Mouse (Mus musculus): ENCODE measurements at regions not wholly inside any gene's neighbourhood (a gene's known extent, or its start where the extent isn't known, plus 50 kb on each side); places are given as distances from the start of the nearest gene placed in this dataset.

DNA sequence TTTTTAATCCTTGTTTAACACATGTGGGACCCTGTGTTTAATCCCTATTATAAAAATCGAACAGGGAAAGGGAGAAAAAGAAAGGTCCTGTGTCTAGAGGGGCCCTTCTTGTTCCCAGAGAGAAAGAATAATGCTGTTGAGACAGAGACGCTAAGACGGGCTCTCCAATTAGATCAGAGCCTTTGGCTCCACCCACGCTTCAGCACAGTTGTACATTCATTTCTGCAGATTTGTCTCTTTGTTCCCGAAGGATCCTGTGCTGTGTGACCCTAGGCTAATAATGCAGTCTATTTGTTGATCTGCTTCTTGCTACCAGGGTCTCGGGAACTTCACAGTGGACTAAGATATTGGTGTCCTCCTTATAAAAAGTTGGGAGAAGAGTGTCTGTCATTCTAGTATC, 92.0 kb downstream of the Cdc5l start:
- DNase-seq = no peak
- intact Hi-C loops (cut with DNase I) = no loop called here

DNA sequence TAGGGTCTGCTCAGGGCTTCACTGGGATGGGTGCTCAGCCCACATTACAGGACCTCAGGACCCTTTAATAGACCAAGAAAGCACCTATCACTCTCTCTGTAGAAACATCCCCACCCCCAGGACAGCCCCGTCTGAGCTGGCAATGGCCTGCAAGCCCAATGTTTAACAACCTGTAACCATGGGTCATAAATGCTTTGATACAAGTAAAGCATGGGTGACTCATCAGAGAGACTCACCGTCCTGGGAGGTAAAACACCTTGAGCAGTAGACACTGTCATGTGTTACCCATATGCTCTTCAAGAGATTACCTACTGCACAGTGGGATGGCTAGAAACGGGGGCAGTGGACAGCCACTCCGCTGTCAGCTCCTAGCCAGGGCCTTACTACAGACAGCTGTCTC, 92.7 kb downstream of the Cdc5l start:
- intact Hi-C loops (cut with DNase I) = no loop called here
- DNase-seq = no peak

DNA sequence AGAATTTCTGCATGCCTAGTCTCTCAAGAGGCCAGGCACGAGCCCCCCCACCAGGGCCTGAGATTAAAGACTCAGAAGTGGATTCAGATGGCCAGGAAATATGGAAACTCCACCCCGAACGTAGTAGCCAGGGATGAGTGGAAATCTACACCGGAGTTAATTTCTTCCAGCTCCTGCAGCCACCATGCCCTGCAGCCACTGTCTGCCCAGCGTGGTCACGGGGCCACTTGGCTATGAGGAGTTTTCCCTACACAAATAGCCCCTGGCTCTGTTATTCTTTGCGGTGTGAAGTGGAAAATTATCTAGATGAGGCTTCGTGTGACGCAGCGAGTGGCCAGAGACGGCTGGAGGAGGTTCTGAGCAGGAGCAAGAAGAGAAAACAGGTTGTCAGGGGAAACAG, 94.3 kb downstream of the Cdc5l start:
- DNase-seq = no peak
- intact Hi-C loops (cut with DNase I) = no loop called here

DNA sequence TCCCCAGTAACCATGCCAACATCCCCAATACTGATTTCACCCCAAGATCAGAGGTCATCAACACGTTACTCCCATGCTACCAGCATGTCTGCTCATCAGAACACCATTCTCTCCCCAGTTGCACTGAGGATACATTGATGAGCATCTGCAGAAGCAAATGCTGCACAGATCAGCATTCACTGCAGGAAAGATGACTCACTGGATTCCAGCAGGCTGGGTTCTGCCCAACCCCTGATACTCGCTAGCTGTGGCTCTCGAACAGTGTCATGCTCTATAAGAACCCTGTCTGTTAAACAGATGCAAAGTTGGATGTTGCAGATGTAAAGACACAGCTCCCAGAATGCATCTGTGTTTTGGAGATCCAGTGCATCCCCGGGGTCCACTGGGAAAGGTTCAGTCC, 95.5 kb downstream of the Cdc5l start:
- intact Hi-C loops (cut with DNase I) = no loop called here
- DNase-seq = no peak

DNA sequence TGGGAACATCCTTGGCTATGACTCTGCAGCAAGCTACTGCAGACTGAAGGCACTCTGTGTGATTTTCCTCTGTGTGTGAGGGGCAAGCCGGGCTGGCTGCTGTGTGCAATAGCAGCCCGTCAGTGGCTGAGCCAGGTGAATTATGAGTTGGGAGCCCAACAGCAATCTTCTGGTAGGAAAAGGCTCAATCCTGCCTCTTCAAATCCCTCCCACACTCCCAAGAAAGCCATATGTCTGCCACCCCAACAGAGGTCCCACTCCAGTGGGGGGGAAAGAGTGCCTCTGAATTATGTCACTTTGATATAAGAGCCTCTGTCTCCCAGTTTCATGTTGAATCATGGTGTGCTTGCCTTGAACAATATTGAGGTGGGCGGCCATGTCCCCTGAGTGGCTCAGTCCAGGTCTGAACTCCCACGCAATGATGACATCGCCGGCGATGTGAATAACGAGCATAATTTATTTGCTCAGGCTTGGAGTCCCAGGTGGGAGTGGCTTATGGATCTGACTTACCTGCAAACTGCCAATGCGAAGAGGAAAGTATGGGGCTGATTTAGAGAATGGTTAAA, 97.9 kb downstream of the Cdc5l start:
- intact Hi-C loops (cut with DNase I) = no loop called here
- no peak for DNase-seq

DNA sequence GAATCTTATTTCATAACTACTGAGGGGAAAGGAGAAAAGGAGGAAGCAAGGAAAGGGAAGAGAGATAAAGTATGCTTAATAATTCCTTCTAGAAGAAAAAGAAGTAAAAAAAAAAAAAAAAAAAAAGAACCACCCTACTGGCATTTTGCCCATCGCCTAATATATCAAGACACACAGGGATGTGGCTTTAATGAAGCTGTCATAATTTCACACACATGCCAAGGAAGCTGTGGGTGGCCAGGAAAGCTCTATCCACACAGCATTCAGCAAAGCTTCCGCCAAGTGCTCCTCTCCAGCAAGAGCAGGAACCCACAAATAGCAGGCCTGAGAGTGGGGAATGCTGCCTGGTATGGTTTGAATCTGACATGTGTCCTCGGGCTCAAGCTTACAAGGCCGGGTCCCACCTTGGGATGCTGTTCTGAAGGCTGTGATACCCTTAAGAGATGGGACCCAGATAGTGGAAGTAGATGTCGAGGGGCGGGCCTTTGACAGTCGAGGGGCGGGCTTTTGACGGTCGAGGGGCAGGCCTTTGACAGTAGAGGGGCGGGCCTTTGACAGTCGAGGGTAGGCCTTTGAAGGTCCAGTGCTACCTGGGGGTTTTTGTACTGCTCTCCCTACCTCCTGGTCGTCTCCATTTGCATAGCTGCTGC, 98.7 kb downstream of the Cdc5l start:
- no peak for DNase-seq
- intact Hi-C loops (cut with DNase I) = no loop called here

DNA sequence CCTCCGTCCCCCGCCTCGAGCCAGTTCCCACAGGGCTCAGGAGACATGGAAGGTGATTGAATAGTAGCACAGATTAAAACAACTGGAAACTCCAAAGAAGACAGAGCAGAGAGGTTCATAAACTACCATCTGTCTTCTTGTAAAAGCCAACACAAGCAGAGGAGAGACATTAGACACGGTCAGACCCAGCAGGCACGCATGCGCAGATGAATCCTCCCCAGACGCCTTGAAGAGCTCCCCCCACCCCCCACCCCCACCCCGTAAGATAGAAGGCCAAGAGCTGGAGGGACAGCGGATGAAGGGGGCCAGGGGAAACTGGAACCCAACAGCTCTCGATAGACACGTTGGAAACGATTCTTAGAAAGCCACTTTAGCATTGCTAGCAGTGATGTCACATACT, 101.2 kb downstream of the Cdc5l start:
- intact Hi-C loops (cut with DNase I) = no loop called here
- DNase-seq = no peak

DNA sequence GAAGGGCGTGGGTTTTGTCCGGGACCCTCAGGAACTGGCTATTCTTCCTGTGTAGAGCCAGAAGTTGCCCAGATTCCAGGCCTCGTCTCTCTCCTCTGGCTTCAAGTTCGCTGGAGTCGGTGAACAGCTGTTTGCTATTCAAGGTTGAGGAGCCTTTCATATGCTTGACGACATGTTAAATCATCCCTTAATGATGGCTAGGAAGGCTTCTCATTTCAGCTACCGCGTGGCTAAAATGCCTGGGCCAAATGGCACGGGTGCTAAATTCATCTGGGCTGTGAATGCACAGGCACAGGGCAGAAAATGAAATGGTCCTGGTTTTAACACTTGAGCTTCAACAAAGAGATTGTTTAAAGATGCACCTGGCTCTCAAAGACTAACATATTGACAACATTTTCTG, 104.3 kb downstream of the Cdc5l start:
- no peak for DNase-seq
- intact Hi-C loops (cut with DNase I) = no loop called here

DNA sequence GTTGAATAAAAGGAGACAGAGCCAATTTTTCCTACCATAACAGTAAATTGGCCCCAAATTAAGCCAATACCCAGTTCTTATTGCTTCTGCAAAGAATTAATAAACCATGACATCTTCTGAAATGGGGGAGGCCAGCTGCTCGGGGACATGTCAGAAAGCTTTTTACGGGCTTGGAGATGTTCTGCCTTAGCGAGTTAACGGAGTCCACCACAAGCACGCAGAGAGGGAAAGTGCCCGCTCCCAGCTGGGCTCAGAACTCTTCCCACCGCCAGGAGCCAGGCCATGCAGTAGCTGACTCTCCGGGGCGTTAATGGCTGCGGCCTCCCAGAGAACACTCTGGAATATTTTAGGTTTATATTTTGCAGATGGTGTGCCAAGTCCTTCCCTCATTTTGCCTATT, 106.8 kb downstream of the Cdc5l start:
- intact Hi-C loops (cut with DNase I) = no loop called here

DNA sequence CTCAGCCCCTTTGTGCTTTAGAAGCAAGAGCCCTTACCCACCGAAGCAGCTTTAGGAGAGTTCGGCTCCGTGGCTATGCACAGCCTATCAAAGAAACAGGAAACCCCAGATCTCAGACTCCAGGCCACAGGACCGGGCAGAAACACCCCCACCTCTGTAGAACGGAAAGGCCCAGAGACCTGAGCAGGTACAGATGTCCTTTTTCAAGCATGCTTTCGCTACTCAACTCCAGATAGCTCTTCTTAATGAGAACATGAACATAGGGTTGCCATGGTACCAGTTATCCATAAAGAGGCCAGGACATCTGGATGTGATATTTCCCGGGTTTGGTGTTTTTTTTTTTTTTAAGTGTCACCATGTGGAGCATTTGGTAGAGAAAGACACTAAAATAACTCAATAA, 107.4 kb downstream of the Cdc5l start:
- DNase-seq = no peak
- intact Hi-C loops (cut with DNase I) = no loop called here

More for the DNA sequence above, 106.8 kb downstream of the Cdc5l start:
- no peak for DNase-seq

DNA sequence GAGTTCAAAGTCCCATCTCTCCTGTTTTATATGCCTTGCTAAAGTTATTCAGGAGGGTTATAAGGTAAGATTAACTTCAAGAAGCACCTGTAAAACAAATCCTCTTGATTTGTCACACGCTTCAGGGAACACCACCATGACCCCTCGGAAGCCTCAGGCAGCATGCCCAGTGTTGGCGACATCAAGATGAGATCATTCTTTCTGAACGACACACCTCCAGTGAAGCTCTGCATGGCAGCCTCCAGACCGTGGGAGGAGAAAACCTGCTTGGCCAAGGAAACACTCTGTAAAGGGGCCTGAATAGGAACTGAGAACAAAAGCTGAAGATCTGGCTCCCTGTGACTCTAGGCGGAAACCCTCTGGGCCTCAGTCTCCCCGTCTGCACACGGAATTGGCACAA, 110.7 kb downstream of the Cdc5l start:
- DNase-seq = no peak
- intact Hi-C loops (cut with DNase I) = no loop called here

DNA sequence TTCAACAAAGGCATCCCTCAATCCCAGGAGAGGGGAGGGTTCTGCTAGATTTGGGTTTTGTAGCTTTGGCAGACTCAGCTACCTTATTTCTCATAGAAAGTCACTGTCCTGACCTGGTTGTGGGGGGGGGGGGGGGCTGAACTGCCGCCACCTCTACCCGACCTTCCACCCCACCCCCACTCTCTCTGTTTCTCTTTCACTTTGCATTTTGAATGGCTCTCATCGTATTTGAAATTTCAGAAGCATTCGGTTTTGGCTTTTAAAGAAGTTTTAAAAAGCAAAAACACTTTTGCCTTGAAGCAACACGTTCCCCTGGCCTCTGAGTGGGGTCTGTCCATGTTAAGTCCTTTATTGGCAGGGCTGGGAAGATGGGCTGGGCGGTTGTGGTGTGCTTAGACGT, 113.5 kb downstream of the Cdc5l start:
- intact Hi-C loops (cut with DNase I) = no loop called here

DNA sequence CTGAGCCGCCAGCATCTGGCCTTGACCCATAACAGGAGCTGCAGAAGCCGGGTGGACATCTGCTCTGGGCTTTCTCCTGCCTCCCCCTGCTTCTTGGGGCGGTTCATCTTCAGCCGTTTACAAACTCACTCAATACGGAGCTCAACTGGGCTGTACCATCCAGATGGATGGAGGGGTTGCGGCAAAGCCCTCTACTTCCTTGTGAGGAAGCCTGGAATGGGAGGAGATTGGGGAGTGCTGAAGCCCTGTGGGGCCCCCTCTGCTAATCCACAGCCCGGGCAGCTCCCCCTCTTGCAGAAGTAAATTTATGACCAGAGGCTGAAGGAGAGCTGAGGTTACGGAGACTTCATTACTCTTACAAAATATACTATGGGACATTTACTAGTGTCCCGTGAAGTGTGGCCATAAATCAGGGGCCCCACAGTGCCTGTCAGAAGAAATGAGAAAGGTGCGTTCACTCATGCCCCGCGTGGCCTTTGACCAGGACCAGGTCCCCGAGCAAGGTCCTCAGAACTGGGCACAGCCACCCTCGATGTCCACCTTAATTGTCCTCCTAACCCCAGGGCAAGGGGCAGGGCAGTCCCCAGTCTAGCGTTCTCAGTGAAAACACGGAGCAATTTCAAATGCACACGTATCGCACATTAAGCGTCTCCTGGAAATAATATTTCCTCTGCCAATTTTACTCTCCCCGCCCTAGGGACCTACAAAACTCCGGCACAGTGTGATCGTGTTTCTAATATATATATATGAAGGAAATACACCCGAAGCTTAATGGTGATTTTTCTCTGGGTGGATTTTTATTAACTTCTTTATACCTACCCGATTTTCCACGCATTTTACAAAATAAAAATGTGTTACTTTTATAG, 115.1 kb downstream of the Cdc5l start:
- DNase-seq = no peak
- intact Hi-C loops (cut with DNase I) = no loop called here

More for the DNA sequence above, 113.5 kb downstream of the Cdc5l start:
- no peak for DNase-seq

DNA sequence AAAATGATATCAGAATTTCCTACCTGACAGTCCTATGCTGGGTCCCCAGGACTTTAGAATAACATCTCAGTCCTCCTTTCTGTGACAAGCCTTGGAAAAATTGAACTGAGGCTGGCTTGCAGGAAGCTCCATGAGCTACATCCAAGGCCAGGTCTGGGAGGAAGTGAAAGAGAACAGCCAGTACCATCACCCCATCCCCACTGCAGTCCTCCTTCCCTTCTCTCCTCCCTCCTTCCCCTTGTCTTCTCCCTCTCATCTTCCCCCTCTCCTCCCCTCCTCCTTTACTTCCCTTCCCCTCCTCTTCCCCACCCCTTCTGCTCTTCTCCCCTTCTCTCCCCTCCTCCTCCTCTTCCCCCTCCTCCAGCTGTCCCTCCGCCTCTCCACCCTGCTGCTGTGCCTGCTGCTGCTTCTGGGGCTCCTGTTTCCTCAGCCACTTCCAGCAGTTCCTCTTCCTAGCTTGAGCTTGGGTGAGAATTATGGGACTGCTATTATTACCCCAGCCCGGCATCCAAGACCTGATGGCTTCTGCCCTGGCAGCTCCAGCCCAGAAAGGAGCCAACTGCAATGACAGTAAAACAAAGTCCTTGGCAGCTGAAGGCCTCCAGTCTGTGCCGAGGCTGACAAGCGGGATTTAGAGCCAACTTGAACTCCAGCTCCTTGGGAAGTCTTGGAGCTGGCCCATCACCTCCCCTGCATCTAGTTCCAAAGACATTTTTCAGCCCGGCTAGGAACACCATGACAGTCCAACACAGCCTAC, 120.8 kb downstream of the Cdc5l start:
- DNase-seq = peak; percentile 60 to 61
- intact Hi-C loops (cut with DNase I) = no loop called here

DNA sequence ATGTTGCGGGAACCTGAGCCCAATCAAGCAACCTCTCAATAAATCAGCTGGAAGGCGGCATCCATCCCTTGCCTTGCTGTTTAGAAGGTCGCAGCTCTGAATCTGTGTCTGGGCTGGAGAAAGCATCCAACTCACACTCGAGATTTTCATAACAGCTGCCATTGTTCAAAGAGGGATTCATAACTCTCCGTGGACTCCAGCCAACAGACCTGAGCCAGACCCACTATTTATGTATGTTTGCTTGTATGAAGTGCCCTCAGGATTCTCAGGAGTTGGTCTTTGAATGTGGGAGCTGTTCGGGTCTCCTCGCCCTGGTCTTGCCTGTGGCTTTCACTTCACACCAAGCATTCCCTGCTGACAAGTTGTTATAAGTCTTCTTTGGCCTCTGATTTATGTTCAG, 127.0 kb downstream of the Cdc5l start:
- intact Hi-C loops (cut with DNase I) = no loop called here

DNA sequence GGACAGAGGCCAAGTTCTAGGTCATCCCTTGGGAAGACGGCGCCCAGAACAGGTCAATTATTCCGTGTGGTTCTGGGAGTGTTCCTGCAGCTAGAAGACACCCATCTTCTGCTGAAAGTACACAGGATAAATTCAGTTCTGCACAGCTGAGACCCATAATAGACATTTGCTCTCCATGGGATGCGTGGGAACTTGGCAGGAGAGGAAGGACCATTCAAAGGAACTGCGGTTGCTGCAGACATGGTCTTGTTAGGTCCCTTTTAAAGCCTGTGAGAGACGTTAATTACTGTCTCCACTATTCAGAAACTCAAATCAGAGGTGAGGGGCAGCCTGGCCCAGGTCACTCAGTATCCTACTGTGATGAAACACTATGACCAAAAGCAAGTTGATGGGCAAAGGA, 130.4 kb downstream of the Cdc5l start:
- DNase-seq = no peak

More for the DNA sequence above, 127.0 kb downstream of the Cdc5l start:
- DNase-seq = no peak

DNA sequence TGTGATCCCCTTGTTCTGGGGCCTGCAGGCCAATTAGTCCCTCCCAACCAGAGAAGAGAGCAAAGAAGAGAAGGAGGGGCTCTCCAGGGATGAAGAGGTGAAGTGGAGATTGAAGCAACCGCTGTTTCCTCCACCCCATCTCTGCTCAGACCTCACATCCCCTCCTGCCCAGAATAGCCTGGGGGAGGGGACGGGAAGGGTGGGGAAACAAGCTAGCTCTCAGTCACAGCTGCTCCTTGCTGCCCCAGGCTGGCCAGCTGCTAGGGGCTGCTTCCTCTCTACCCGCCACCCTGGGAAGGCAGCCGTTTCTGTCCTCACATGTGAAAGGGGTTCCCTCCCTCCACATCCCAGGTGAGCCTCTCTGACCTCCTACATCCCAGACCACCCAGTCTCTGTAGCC, 135.2 kb downstream of the Cdc5l start:
- no peak for DNase-seq
- intact Hi-C loops (cut with DNase I) = no loop called here

More for the DNA sequence above, 130.4 kb downstream of the Cdc5l start:
- intact Hi-C loops (cut with DNase I) = no loop called here

DNA sequence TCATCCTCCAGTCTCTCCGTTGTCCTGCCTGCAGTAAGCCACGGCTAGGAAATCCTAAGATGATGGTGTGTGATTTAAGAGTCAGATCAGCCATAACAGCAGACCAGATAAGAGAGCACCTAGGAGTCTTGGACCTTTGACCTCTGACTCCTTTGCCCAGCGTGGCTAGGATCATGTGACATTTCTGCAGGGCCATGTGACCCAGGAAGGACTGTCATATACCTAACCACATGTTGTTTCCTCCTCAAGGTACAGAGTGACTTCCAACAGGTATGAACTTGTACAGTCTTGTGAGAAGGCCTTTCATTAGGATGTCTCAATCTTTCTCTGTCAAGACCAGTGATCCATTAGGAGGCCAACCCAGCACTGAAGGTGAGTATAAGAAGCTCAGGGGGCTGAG, 135.7 kb downstream of the Cdc5l start:
- intact Hi-C loops (cut with DNase I) = no loop called here
- no peak for DNase-seq

DNA sequence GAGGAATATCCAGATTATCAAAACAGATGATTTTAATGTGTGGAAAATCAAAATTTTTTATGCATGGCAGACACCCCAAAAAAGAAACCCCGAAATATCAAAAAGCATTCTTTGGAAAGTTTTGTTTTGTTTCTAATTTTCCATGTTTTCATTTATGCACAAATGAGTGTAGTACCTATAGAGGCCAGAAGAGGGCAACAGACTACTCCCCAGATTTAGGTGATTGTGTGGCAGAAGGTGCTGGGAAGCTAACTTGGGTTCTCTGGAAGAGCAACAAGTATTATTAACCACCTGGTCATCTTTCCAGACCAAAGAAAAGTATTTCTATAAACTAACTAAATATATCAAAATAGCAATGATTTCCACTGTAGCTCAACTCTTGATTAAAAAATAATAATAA, 137.2 kb downstream of the Cdc5l start:
- no peak for DNase-seq
- intact Hi-C loops (cut with DNase I) = no loop called here

DNA sequence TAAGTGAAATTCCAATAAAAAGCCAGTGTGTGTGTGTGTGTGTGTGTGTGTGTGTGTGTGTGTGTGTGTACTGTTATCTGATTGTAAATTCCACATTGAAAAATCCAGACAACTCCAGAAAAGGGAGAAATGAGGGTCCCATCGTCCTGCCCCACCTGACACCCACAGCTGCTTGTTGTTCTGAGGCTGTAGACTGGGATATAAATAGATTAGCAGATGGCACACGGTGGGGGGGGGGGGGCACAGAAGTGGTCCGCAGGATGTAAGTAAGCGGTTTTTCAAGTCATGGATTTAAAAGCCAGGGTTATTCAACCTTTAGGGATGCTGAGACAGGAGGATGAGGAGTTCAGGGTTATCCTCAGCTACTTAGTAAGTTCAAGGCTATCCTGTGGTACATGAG, 138.7 kb downstream of the Cdc5l start:
- no peak for DNase-seq
- intact Hi-C loops (cut with DNase I) = no loop called here

DNA sequence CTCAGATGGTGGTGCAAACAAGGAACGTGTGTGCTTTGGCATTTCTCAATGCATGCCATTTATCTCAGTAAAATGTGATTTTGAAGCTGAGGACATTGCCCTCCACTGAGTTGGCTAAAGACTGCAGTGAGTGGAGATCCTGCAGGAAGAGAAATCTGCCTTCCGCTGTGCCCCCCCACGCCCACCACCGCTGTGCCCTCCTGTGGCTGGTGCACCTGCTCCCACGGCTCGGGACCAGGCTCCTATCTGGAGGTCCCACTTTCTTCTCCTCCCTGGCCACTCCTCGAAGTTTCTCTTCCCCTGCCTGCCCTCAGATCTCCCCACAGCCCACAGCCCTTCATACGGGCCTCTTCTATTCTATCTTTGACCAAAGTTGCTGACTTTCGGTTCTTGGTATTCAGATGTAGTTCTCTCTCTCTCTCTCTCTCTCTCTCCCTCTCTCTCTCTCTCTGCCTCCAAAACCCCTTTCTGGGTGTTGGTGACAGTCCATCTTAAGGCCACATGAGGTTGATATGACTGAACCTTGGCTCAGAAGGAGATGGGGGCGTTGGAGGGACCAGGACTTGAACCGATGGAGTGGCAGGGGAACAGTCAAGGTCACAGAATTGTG, 139.2 kb downstream of the Cdc5l start:
- DNase-seq = no peak
- intact Hi-C loops (cut with DNase I) = no loop called here
